Mouse (Mus musculus) forebrain, embryonic 12.5 days (tissue): ENCODE measurements around the gene Maml3. TPM values are rescaled to one million over a fixed set of nuclear protein-coding genes. Genes with fewer than 3 reads are reported as not detected.

Experiments used
- ATAC-seq: fragments of 200-750 bp; cut with Nextera tagmentation; 2 replicates; pipeline ENCODE4 v1.8.0; 2017; ENCODE audit warnings: moderate TSS enrichment; ENCODE audit not compliant: low FRiP score
- H3K27ac ChIP-seq: fragments of 300-500 bp; sonication (generic); 2 replicates; pipeline ENCODE4 v1.5.1; 2016; ENCODE audit warnings: mild to moderate bottlenecking
- H3K27me3 ChIP-seq: fragments of 300-500 bp; sonication (generic); 2 replicates; pipeline ENCODE4 v1.6.1; 2016; ENCODE audit warnings: mild to moderate bottlenecking
- H3K36me3 ChIP-seq: fragments of 300-500 bp; sonication (generic); replicated peaks from 2 replicates; pipeline ENCODE4 v1.6.1; 2016; ENCODE audit warnings: mild to moderate bottlenecking
- H3K4me1 ChIP-seq: fragments of 300-500 bp; sonication (generic); 2 replicates; pipeline ENCODE4 v1.6.1; 2016
- H3K4me2 ChIP-seq: fragments of 300-500 bp; sonication (generic); 2 replicates; pipeline ENCODE4 v1.6.1; 2016; ENCODE audit warnings: mild to moderate bottlenecking, moderate library complexity
- H3K4me3 ChIP-seq: fragments of 300-500 bp; sonication (generic); replicated peaks from 2 replicates; pipeline ENCODE4 v1.5.1; 2016; ENCODE audit warnings: mild to moderate bottlenecking
- H3K9ac ChIP-seq: fragments of 300-500 bp; sonication (generic); 2 replicates; pipeline ENCODE4 v1.6.1; 2016; ENCODE audit warnings: mild to moderate bottlenecking
- H3K9me3 ChIP-seq: fragments of 300-500 bp; sonication (generic); 2 replicates; pipeline ENCODE4 v1.6.1; 2016
- WGBS: fragments of 180-500 bp; shearing (Covaris S2); methylation state at CpG from one replicate; pipeline ENCODE4 v1.1.7; 2016; 5-methylcytosine and 5-hydroxymethylcytosine counted together
- polyA plus RNA-seq: library from polyadenylated mRNA; unstranded; fragments of >200 nt; fragmentation: Nextera tagmentation; extraction: Ambion mirVana; gene quantifications from 2 replicates; pipeline ENCODE4 v1.2.1, GENCODE M21; 2016

Maml3 gene
- polyA plus RNA-seq, 1 experiment from 2014 or later, result 7.6 TPM

- Histone ChIP-seq H3K36me3 (no peaks in the 10 kb centered on the region), H3K27ac (peak overlapping the region; percentile 99), H3K4me1 (peaks cover 19% of the 10 kb centered on the region), H3K4me3 (peak overlapping the region; percentile 87), H3K9ac (peak overlapping the region; percentile 94), H3K4me2 (peak overlapping the region; percentile 80), H3K9me3 (no peaks in the 10 kb centered on the region), H3K27me3 (no peaks in the 10 kb centered on the region)
- WGBS, result 0% methylated on average over 55 of the region's 55 CpGs
- ATAC-seq, result no peak
Observed at GRCm38 (mm10) chr3:52103531-52104181, 1.2 kb downstream of the Maml3 start.

GRCm38 (mm10) chr3:52102601-52103530 lies 2.0 kb downstream of the Maml3 start:
- Histone ChIP-seq H3K36me3 (no peaks in the 10 kb centered on the region), H3K9me3 (no peaks in the 10 kb centered on the region), H3K4me1 (peaks cover 19% of the 10 kb centered on the region), H3K27me3 (no peaks in the 10 kb centered on the region), H3K27ac (peak overlapping the region; percentile 99), H3K4me3 (peak overlapping the region; percentile 87), H3K4me2 (peak overlapping the region; percentile 80), H3K9ac (peak overlapping the region; percentile 94)
- peak; percentile 80 for ATAC-seq
- WGBS, result under 1% methylated on average over 51 of the region's 52 CpGs

GRCm38 (mm10) chr3:52101977-52102600 lies 2.8 kb downstream of the Maml3 start:
- peak overlapping the region; percentile 80 for H3K4me2 ChIP-seq
- peak; percentile 83 for ATAC-seq
- H3K9me3 ChIP-seq, result no peaks in the 10 kb centered on the region
- peak overlapping the region; percentile 94 for H3K9ac ChIP-seq
- H3K27ac ChIP-seq, result peak overlapping the region; percentile 99
- no peaks in the 10 kb centered on the region for H3K36me3 ChIP-seq
- under 1% methylated on average over 43 of the region's 57 CpGs for WGBS
- no peaks in the 10 kb centered on the region for H3K27me3 ChIP-seq
- H3K4me1 ChIP-seq, result peaks cover 19% of the 10 kb centered on the region
- peak overlapping the region; percentile 87 for H3K4me3 ChIP-seq

GRCm38 (mm10) chr3:52101401-52101976 lies 3.4 kb downstream of the Maml3 start:
- Histone ChIP-seq H3K36me3 (no peaks in the 10 kb centered on the region), H3K4me1 (peaks cover 21% of the 10 kb centered on the region), H3K9ac (peak overlapping the region; percentile 94), H3K27ac (peak overlapping the region; percentile 99), H3K27me3 (no peaks in the 10 kb centered on the region), H3K4me3 (peak overlapping the region; percentile 87), H3K4me2 (peak overlapping the region; percentile 80), H3K9me3 (no peaks in the 10 kb centered on the region)
- peak; percentile 34; the same call in 1 of the 2 replicates for ATAC-seq
- WGBS, result under 1% methylated on average over 14 of the region's 14 CpGs

- Histone ChIP-seq H3K27me3 (no peaks in the 10 kb centered on the region), H3K4me2 (peak overlapping the region; percentile 80), H3K36me3 (0 out of 2 replicates have a peak, but pooled peaks cover 1% of the 10 kb centered on the region), H3K4me3 (no peak overlapping the region), H3K4me1 (peaks cover 22% of the 10 kb centered on the region), H3K27ac (peak overlapping the region; percentile 99; the same call in 1 of the 2 replicates), H3K9me3 (no peaks in the 10 kb centered on the region), H3K9ac (0 out of 2 replicates have a peak overlapping the region, but pooled peaks have one; percentile 94)
- no peak for ATAC-seq
- 44% methylated on average over 9 of the region's 9 CpGs for WGBS
Observed at GRCm38 (mm10) chr3:52100926-52101325, 4.0 kb downstream of the Maml3 start.

GRCm38 (mm10) chr3:52100306-52100705 lies 4.6 kb downstream of the Maml3 start:
- 73% methylated on average over 4 of the region's 4 CpGs for WGBS
- Histone ChIP-seq H3K4me3 (no peak overlapping the region), H3K4me2 (no peak overlapping the region)

GRCm38 (mm10) chr3:52099286-52099685 lies 5.6 kb downstream of the Maml3 start:
- WGBS, result 90% methylated on average over 1 of the region's 1 CpGs
- H3K9ac ChIP-seq, result no peak overlapping the region
- H3K4me3 ChIP-seq, result no peak overlapping the region
- no peak overlapping the region for H3K4me2 ChIP-seq
- no peak overlapping the region for H3K27ac ChIP-seq
- H3K4me1 ChIP-seq, result peaks cover 18% of the 10 kb centered on the region
- no peaks in the 10 kb centered on the region for H3K27me3 ChIP-seq
- ATAC-seq, result no peak
- 0 out of 2 replicates have a peak, but pooled peaks cover 3% of the 10 kb centered on the region for H3K36me3 ChIP-seq
- H3K9me3 ChIP-seq, result no peaks in the 10 kb centered on the region

More at GRCm38 (mm10) chr3:52100306-52100705, 4.6 kb downstream of the Maml3 start:
- Histone ChIP-seq H3K27me3 (no peaks in the 10 kb centered on the region), H3K9ac (no peak overlapping the region), H3K36me3 (0 out of 2 replicates have a peak, but pooled peaks cover 3% of the 10 kb centered on the region), H3K27ac (no peak overlapping the region), H3K4me1 (peaks cover 21% of the 10 kb centered on the region), H3K9me3 (no peaks in the 10 kb centered on the region)
- ATAC-seq, result no peak

GRCm38 (mm10) chr3:52091261-52091797 lies 13.5 kb downstream of the Maml3 start:
- Histone ChIP-seq H3K9me3 (no peaks in the 10 kb centered on the region), H3K9ac (no peak overlapping the region), H3K4me3 (no peak overlapping the region), H3K4me2 (no peak overlapping the region), H3K27me3 (no peaks in the 10 kb centered on the region), H3K4me1 (peaks cover 35% of the 10 kb centered on the region), H3K36me3 (0 out of 2 replicates have a peak, but pooled peaks cover 3% of the 10 kb centered on the region), H3K27ac (no peak overlapping the region)
- WGBS, result 48% methylated on average over 7 of the region's 7 CpGs
- no peak for ATAC-seq

- no peaks in the 10 kb centered on the region for H3K36me3 ChIP-seq
- no peaks in the 10 kb centered on the region for H3K9me3 ChIP-seq
- no peak overlapping the region for H3K27ac ChIP-seq
- H3K9ac ChIP-seq, result no peak overlapping the region
- H3K4me1 ChIP-seq, result peaks cover 32% of the 10 kb centered on the region
- H3K4me3 ChIP-seq, result no peak overlapping the region
- no peaks in the 10 kb centered on the region for H3K27me3 ChIP-seq
- H3K4me2 ChIP-seq, result no peak overlapping the region
- WGBS, result 87% methylated on average over 8 of the region's 8 CpGs
- no peak for ATAC-seq
Observed at GRCm38 (mm10) chr3:52090230-52090873, 14.5 kb downstream of the Maml3 start.

GRCm38 (mm10) chr3:52088458-52089341 lies 16.2 kb downstream of the Maml3 start:
- Histone ChIP-seq H3K9me3 (no peaks in the 10 kb centered on the region), H3K4me3 (no peak overlapping the region), H3K27ac (peak overlapping the region; percentile 80), H3K9ac (peak overlapping the region; percentile 30), H3K36me3 (no peaks in the 10 kb centered on the region), H3K4me2 (peak overlapping the region; percentile 41), H3K27me3 (no peaks in the 10 kb centered on the region), H3K4me1 (peaks cover 34% of the 10 kb centered on the region)
- WGBS, result 26% methylated on average over 19 of the region's 19 CpGs
- ATAC-seq, result peak; percentile 83
